Mouse (Mus musculus) small intestine, adult 2 months (tissue): ENCODE measurements around the gene Sf3b4. TPM values are rescaled to one million over a fixed set of nuclear protein-coding genes. Genes with fewer than 3 reads are reported as not detected.

Source experiments
- H3K27ac ChIP-seq: fragments of 200-500 bp; 2 replicates; pipeline ENCODE4 v1.5.1; 2012; ENCODE audit warnings: low read depth, low read length, control low read depth, inconsistent platforms; ENCODE audit not compliant: insufficient read depth
- H3K27me3 ChIP-seq: fragments of 200-500 bp; 2 replicates; pipeline ENCODE4 v1.6.1; 2012; ENCODE audit warnings: mild to moderate bottlenecking, moderate library complexity, low read length, inconsistent platforms; ENCODE audit not compliant: control insufficient read depth, insufficient read depth
- H3K36me3 ChIP-seq: fragments of 200-500 bp; 2 replicates; pipeline ENCODE4 v1.6.1; 2012; ENCODE audit warnings: mild to moderate bottlenecking, low read length, control low read depth, inconsistent platforms; ENCODE audit not compliant: control insufficient read depth, insufficient read depth
- H3K4me1 ChIP-seq: fragments of 200-500 bp; 2 replicates; pipeline ENCODE4 v1.6.1; 2012; ENCODE audit warnings: low read length, inconsistent platforms, mixed read lengths; ENCODE audit not compliant: control insufficient read depth, insufficient read depth, insufficient read length
- H3K4me3 ChIP-seq: fragments of 200-500 bp; 2 replicates; pipeline ENCODE4 v1.5.1; 2012; ENCODE audit warnings: low read depth, mild to moderate bottlenecking, control low read depth, inconsistent platforms, low read length, moderate library complexity
- CTCF ChIP-seq: fragments of 200-500 bp; IDR thresholded peaks from 2 replicates; pipeline ENCODE4 v1.5.1; 2012; ENCODE audit warnings: low read depth, mild to moderate bottlenecking, control low read depth, inconsistent platforms, low read length, moderate library complexity, mixed read lengths; ENCODE audit not compliant: insufficient replicate concordance, insufficient read length; ENCODE audit errors: extremely low read depth
- POLR2A ChIP-seq: fragments of 200-500 bp; IDR thresholded peaks from 2 replicates; pipeline ENCODE4 v1.6.1; 2012; ENCODE audit warnings: low read depth, mild to moderate bottlenecking, control low read depth, inconsistent platforms, low read length, moderate library complexity
- WGBS: fragments of 180-500 bp; shearing (Covaris S2); methylation state at CpG from one replicate; pipeline ENCODE4 v1.1.7; 2018; 5-methylcytosine and 5-hydroxymethylcytosine counted together
- polyA plus RNA-seq: library from polyadenylated mRNA; depleted of rRNA; stranded (reverse); fragments of >200 nt; gene quantifications from 2 replicates; pipeline ENCODE4 v1.2.3, GENCODE M21; 2012

Gene Sf3b4
- polyA plus RNA-seq, 1 experiment = 73.2 TPM

DNA sequence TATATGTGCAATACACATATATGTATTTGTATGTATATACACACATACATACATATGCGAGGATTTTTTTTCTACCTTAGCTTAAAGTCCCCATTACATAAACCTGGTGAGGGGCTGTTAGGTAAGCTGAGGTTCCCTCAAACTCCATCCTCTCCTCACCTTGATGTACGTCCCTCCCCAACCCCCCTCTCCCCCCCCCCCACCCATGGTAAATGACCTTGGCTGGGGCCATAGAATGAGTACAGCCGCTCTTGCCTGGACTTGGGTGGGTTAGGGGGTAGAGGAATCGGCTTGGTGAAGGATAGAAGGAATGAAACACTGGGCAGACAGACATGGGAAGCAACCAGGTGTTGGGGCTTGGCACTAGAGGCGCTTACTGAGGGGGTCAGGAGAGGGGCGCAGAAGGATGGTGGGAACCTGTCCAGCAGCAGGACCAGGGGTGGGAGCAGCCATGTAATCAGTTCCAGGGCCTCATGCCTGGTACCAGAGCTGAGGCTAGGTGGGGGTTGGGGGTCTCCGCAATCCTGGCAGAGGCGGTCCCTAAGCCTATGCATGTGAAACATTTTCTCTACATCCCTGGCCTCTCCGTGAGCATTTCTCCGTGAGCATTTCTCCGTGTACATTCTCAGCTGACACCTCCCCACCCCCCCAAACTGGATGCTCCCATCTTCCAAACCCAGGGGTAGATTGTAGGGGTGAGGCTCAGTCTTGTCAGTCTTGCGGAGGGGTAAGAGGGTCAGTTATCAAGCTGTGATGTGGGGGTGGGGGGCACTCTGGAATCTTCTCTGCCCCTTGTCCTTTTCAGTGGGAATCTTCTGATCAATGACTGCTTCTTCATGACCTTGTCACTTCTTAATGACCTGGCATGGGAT lies 9.6 kb downstream of the Sf3b4 start:
- Histone ChIP-seq H3K4me3 (no peak overlapping the region), H3K36me3 (peaks cover 11% of the 10 kb centered on the region), H3K4me1 (0 out of 2 replicates have a peak, but pooled peaks cover 2% of the 10 kb centered on the region), H3K27me3 (peaks cover 3% of the 10 kb centered on the region), H3K27ac (no peak overlapping the region)
- TF ChIP-seq POLR2A = no peak
- TF ChIP-seq CTCF = no peak
- 54% methylated on average over 12 of the region's 12 CpGs for WGBS

DNA sequence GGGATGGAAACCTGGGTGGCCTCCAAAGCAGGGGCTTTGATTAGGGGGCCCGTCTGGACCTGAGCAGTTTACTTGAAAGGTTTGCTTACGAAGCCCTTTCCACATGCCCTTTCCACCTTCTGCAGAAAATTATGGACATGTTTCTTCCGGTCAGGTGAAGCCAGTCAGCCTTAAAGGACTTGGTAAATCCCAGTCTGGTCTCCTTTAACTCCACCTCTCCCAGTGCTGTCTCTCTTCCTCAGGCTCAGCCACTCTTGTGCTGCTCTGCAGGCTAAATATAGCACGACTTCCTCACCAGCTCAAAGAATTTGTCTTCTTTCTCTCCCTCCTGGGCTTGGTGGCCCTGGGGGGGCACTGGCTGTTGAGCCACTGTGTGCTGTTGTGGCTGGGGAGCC lies 10.2 kb downstream of the Sf3b4 start:
- 41% methylated on average over 4 of the region's 4 CpGs for WGBS
- no peak for TF ChIP-seq POLR2A
- no peak for TF ChIP-seq CTCF
- peaks cover 10% of the 10 kb centered on the region for H3K36me3 ChIP-seq
- no peak overlapping the region for H3K4me3 ChIP-seq
- H3K27me3 ChIP-seq = peaks cover 3% of the 10 kb centered on the region
- no peak overlapping the region for H3K27ac ChIP-seq
- 0 out of 2 replicates have a peak, but pooled peaks cover 2% of the 10 kb centered on the region for H3K4me1 ChIP-seq

DNA sequence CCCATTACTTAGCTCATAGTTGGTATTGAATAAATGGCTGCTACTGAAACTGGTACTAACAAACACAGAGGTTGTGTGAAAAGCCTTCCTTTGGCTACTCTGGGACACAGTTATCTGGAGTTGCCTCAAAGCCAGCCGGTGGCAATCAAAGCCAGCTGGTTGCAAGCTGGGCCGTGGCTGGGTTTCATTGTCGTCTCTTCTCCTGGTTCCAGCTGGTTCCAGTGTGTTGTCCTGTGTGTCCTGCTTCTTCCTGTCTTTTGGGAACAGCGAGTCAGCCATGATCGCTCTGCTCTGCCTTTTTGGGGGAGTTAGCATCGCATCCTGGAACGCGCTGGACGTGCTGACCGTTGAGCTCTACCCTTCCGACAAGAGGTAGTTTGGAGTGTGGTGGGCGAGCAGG lies 20.8 kb downstream of the Sf3b4 start:
- Histone ChIP-seq H3K4me1 (peaks cover 3% of the 10 kb centered on the region; the same call in 1 of the 2 replicates), H3K4me3 (no peak overlapping the region), H3K27me3 (no peaks in the 10 kb centered on the region), H3K36me3 (no peaks in the 10 kb centered on the region), H3K27ac (no peak overlapping the region)
- 64% methylated on average over 12 of the region's 12 CpGs for WGBS
- no peak for TF ChIP-seq POLR2A
- no peak for TF ChIP-seq CTCF

DNA sequence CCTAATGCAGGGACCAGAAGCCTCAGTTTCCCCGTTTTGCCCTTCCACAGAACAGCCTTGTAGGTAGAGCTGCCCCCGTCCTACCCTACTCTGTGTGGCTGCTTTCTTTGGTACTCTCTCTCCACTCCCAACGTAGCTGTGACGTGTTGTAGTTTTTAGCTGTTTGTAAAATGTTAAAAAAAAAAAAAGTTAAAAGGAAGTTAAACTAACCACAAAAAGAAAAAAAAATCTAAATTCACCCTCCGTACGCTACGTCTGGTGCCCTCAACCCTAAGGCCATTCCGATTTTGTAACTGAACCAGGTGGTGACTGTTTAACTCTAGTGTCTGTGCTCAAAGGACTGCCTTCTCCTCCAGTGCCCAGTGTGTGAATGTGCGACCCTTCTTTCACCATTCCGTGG lies 22.8 kb downstream of the Sf3b4 start:
- no peak overlapping the region for H3K4me3 ChIP-seq
- no peak overlapping the region for H3K27ac ChIP-seq
- H3K4me1 ChIP-seq = peaks cover 3% of the 10 kb centered on the region; the same call in 1 of the 2 replicates
- no peaks in the 10 kb centered on the region for H3K27me3 ChIP-seq
- TF ChIP-seq POLR2A = no peak
- TF ChIP-seq CTCF = no peak
- 78% methylated on average over 10 of the region's 10 CpGs for WGBS
- H3K36me3 ChIP-seq = no peaks in the 10 kb centered on the region

DNA sequence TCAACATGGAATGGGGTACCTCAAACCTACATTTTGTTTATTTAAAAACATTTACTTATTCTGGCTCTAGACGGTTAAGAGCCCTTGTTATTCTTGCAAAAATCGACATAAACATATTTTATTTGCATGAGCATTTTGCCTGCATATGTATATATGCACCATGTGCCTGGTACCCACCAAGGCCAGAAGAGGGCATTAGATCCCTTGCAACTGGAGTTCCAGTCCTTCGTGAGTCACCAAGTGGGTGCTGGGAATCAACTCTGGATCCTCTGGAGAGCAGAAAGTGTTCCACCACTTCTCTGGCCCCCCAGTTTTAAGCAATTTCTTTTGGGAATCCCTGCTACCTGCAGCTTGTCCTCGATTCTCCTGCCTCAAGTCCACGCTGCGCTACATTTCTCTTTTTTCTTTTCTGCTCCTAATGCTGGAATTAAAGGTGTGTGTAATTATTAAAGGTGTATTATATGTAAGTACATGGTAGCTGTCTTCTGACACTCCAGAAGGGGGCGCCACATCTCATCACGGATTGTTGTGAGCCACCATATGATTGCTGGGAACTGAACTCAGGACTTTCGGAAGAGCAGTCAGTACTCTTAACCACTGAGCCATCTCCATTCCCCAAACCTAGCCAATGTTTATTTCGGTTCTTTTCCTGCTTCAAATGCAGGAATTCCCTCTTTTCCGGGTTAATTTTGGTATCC lies 23.6 kb downstream of the Sf3b4 start:
- peaks cover 3% of the 10 kb centered on the region; the same call in 1 of the 2 replicates for H3K4me1 ChIP-seq
- TF ChIP-seq POLR2A = no peak
- TF ChIP-seq CTCF = no peak
- no peak overlapping the region for H3K4me3 ChIP-seq
- no peaks in the 10 kb centered on the region for H3K27me3 ChIP-seq
- H3K27ac ChIP-seq = no peak overlapping the region
- H3K36me3 ChIP-seq = no peaks in the 10 kb centered on the region
- WGBS = 91% methylated on average over 11 of the region's 11 CpGs

DNA sequence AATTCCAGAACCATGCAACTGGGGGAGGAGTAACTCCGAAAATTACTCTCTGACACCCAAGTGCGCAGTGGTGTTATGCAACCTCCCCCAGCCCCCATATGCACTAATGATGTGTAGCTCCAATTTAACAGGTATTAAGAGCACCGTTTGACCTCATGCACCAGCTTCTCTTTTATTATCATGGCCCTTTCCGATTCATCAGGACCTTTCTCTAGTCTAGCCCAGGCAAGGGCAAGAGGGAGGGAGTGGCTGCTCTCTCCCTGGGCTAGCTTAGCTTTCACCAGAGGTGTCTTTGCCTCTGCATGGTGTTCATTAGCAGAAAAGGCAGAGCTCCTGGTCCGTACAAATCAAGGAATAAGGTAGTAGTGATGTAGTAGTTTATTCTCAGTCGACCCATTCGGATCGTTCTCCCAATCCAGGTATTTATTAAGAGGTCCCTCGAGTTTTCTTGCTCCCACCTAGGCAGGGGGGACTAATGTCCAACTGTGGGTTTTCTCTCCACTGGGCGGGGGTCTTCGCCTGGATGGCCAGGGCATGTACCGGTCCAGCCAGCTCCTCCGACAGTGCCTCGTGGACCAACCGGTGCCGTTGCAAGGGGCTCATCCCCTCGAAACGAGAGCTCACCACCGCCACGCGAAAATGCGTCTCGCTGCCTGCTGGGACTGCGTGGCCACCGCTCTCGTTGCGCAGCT lies 24.5 kb downstream of the Sf3b4 start:
- H3K4me1 ChIP-seq = peaks cover 3% of the 10 kb centered on the region; the same call in 1 of the 2 replicates
- H3K36me3 ChIP-seq = no peaks in the 10 kb centered on the region
- TF ChIP-seq POLR2A = no peak
- no peak for TF ChIP-seq CTCF
- WGBS = 15% methylated on average over 27 of the region's 27 CpGs
- peak overlapping the region; percentile 89 for H3K27ac ChIP-seq
- H3K4me3 ChIP-seq = peak overlapping the region; percentile 78
- no peaks in the 10 kb centered on the region for H3K27me3 ChIP-seq
